Mouse (Mus musculus) kidney, embryonic 16.5 days (tissue): ENCODE results near the gene Lipe. TPM values are rescaled to one million over a fixed set of nuclear protein-coding genes. Genes with fewer than 3 reads are reported as not detected.
A peak's percentile ranks its signal among the peaks of the same experiment; 100 is the strongest.

ENCODE experiments used
- ATAC-seq: fragments of 200-750 bp; cut with Nextera tagmentation; 2 replicates; pipeline ENCODE4 v1.8.0; 2017; ENCODE audit warnings: moderate TSS enrichment; ENCODE audit not compliant: low FRiP score, low TSS enrichment
- H3K27ac ChIP-seq: fragments of 300-500 bp; sonication (generic); 2 replicates; pipeline ENCODE4 v1.5.1; 2014; ENCODE audit warnings: low read length
- H3K27me3 ChIP-seq: fragments of 300-500 bp; sonication (generic); 2 replicates; pipeline ENCODE4 v1.6.1; 2014; ENCODE audit warnings: low read length, control low read depth, mixed read lengths; ENCODE audit not compliant: insufficient read depth
- H3K36me3 ChIP-seq: fragments of 300-500 bp; sonication (generic); 2 replicates; pipeline ENCODE4 v1.6.1; 2014; ENCODE audit warnings: low read length, control low read depth, mixed read lengths; ENCODE audit not compliant: insufficient read depth
- H3K4me1 ChIP-seq: fragments of 300-500 bp; sonication (generic); 2 replicates; pipeline ENCODE4 v1.6.1; 2014; ENCODE audit warnings: low read length, control low read depth, mixed read lengths; ENCODE audit not compliant: insufficient read depth
- H3K4me2 ChIP-seq: fragments of 300-500 bp; sonication (generic); replicated peaks from 2 replicates; pipeline ENCODE4 v1.6.1; 2014; ENCODE audit warnings: low read depth, low read length
- H3K4me3 ChIP-seq: fragments of 300-500 bp; sonication (generic); 2 replicates; pipeline ENCODE4 v1.5.1; 2014; ENCODE audit warnings: mild to moderate bottlenecking, low read length
- H3K9ac ChIP-seq: fragments of 300-500 bp; sonication (generic); replicated peaks from 2 replicates; pipeline ENCODE4 v1.6.1; 2014; ENCODE audit warnings: low read length
- H3K9me3 ChIP-seq: fragments of 300-500 bp; sonication (generic); 2 replicates; pipeline ENCODE4 v1.6.1; 2016; ENCODE audit warnings: low read length, control low read depth
- WGBS: fragments of 180-500 bp; shearing (Covaris S2); extraction: QIAGEN DNeasy Blood & Tissue Kit; methylation state at CpG from one replicate; pipeline ENCODE4 v1.1.7; 2014; 5-methylcytosine and 5-hydroxymethylcytosine counted together
- polyA plus RNA-seq: library from polyadenylated mRNA; unstranded; fragments of >200 nt; fragmentation: Nextera tagmentation; extraction: Ambion mirVana; gene quantifications from 2 replicates; pipeline ENCODE4 v1.2.1, GENCODE M21; 2015

Lipe gene
- polyA plus RNA-seq, 1 experiment from 2014 or later, result 11.9 TPM

GRCm38 (mm10) chr7:25367632-25368293 lies 30.7 kb downstream of the Lipe start:
- H3K4me2 ChIP-seq, result peak overlapping the region; percentile 45
- H3K4me3 ChIP-seq, result no peak overlapping the region
- peak overlapping the region; percentile 35; the same call in 1 of the 2 replicates for H3K9ac ChIP-seq
- peaks cover 43% of the 10 kb centered on the region for H3K27me3 ChIP-seq
- peaks cover 9% of the 10 kb centered on the region for H3K4me1 ChIP-seq
- H3K27ac ChIP-seq, result no peak overlapping the region
- 2% methylated on average over 33 of the region's 33 CpGs for WGBS
- peaks cover 15% of the 10 kb centered on the region for H3K36me3 ChIP-seq
- peak; percentile 43; the same call in 1 of the 2 replicates for ATAC-seq
- H3K9me3 ChIP-seq, result no peaks in the 10 kb centered on the region

DNA sequence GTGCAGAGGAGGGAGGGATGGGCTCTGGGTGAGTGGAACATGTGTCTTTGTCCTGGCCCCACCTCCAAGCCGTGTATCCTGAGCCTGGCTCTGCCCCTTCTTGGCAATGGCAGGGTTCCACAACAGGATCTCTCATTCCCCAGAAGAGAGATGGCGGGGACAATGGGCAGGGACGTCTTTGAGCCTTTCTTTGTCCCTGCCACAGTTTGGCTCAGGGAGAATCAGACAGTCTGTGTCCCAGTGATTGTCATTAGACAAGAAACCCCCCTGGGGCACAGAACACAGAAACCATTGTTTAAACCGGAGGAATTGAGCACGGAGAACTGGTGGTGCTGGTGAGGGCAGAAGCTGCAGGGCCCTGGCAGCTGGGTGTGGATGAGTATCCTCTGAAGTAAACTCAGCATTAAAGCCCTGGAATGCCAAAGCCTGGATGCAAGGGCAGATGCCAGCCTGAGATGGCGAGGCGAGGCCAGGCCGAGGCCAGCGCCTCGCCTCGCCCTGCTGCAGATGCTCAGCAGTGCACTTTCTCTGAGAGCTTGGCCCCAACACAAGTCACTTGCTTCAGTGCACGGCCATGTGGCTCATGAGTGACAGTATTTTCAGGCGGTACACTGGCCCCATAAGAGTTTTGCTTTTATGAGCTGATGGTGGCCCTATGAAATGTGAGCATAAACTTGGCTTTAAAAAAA lies 32.4 kb downstream of the Lipe start:
- no peak overlapping the region for H3K9ac ChIP-seq
- H3K9me3 ChIP-seq, result no peaks in the 10 kb centered on the region
- ATAC-seq, result no peak
- H3K27ac ChIP-seq, result no peak overlapping the region
- peaks cover 9% of the 10 kb centered on the region for H3K4me1 ChIP-seq
- H3K4me2 ChIP-seq, result no peak overlapping the region
- 55% methylated on average over 13 of the region's 13 CpGs for WGBS
- H3K27me3 ChIP-seq, result peaks cover 43% of the 10 kb centered on the region
- no peak overlapping the region for H3K4me3 ChIP-seq
- peaks cover 23% of the 10 kb centered on the region for H3K36me3 ChIP-seq

DNA sequence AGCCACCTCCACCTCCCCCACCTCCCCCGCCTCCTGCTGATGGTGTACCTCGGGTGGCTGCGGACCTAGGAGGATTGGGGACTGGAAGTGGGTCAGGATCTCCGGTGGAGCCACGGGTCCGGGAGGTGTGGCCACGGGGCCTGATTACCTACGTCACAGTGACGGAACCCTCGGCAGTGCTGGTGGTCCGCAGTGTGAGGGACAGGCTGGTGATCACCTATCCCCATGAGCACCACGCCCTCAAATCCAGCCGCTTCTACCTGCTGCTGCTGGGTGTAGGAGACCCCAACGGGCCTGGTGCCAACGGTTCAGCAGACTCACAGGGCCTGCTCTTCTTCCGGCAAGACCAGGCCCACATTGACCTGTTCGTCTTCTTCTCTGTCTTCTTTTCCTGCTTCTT lies 34.9 kb downstream of the Lipe start:
- 93% methylated on average over 17 of the region's 17 CpGs for WGBS
- H3K27me3 ChIP-seq, result peaks cover 26% of the 10 kb centered on the region
- H3K4me2 ChIP-seq, result no peak overlapping the region
- no peaks in the 10 kb centered on the region for H3K9me3 ChIP-seq
- peaks cover 44% of the 10 kb centered on the region for H3K36me3 ChIP-seq
- no peak overlapping the region for H3K9ac ChIP-seq
- H3K4me3 ChIP-seq, result no peak overlapping the region
- H3K27ac ChIP-seq, result no peak overlapping the region
- ATAC-seq, result no peak
- peaks cover 4% of the 10 kb centered on the region for H3K4me1 ChIP-seq

DNA sequence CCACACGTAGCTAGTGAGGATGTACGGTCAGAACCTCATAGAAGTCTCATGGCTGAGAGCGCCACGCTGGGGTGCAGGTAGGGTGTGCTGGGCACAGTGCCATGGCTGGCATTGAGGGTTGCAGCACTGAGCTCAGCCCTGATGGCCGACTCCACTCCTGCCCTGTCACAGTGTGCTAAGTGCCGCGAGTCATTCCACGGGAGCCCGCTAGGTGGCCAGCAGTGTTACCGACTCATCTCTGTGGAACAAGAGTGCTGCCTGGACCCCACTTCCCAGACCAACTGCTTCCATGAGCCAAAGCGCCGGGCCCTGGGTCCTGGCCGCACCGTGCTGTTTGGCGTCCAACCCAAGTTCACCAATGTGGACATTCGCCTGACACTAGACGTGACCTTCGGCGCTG lies 35.4 kb downstream of the Lipe start:
- Histone ChIP-seq H3K9me3 (no peaks in the 10 kb centered on the region), H3K36me3 (peaks cover 47% of the 10 kb centered on the region), H3K27ac (no peak overlapping the region), H3K4me2 (no peak overlapping the region), H3K9ac (no peak overlapping the region), H3K4me1 (peaks cover 4% of the 10 kb centered on the region), H3K27me3 (peaks cover 21% of the 10 kb centered on the region), H3K4me3 (no peak overlapping the region)
- no peak for ATAC-seq
- 86% methylated on average over 19 of the region's 19 CpGs for WGBS

- Histone ChIP-seq H3K9me3 (no peaks in the 10 kb centered on the region), H3K27ac (no peak overlapping the region), H3K4me2 (no peak overlapping the region), H3K4me3 (no peak overlapping the region), H3K4me1 (no peaks in the 10 kb centered on the region), H3K27me3 (no peaks in the 10 kb centered on the region), H3K9ac (no peak overlapping the region), H3K36me3 (peaks cover 45% of the 10 kb centered on the region)
- 79% methylated on average over 19 of the region's 19 CpGs for WGBS
- ATAC-seq, result no peak; the same call in 1 of the 2 replicates
Measured at GRCm38 (mm10) chr7:25358721-25359206, 39.7 kb downstream of the Lipe start.

GRCm38 (mm10) chr7:25348861-25349260 lies 49.6 kb downstream of the Lipe start:
- no peak overlapping the region for H3K4me3 ChIP-seq
- WGBS, result 81% methylated on average over 8 of the region's 8 CpGs
- no peak overlapping the region for H3K9ac ChIP-seq
- H3K4me1 ChIP-seq, result no peaks in the 10 kb centered on the region
- H3K9me3 ChIP-seq, result peaks cover 10% of the 10 kb centered on the region
- no peak overlapping the region for H3K4me2 ChIP-seq
- H3K27ac ChIP-seq, result no peak overlapping the region
- H3K27me3 ChIP-seq, result no peaks in the 10 kb centered on the region
- no peak for ATAC-seq
- peaks cover 60% of the 10 kb centered on the region for H3K36me3 ChIP-seq

- Histone ChIP-seq H3K9me3 (no peaks in the 10 kb centered on the region), H3K4me3 (no peak overlapping the region), H3K4me2 (no peak overlapping the region), H3K27ac (no peak overlapping the region), H3K27me3 (no peaks in the 10 kb centered on the region), H3K4me1 (no peaks in the 10 kb centered on the region), H3K9ac (no peak overlapping the region), H3K36me3 (peaks cover 29% of the 10 kb centered on the region)
- no peak for ATAC-seq
- 84% methylated on average over 20 of the region's 20 CpGs for WGBS
Measured at GRCm38 (mm10) chr7:25341000-25341784, 57.3 kb downstream of the Lipe start.

- H3K27ac ChIP-seq, result no peak overlapping the region
- no peak overlapping the region for H3K4me2 ChIP-seq
- H3K9ac ChIP-seq, result no peak overlapping the region
- no peaks in the 10 kb centered on the region for H3K27me3 ChIP-seq
- H3K4me1 ChIP-seq, result no peaks in the 10 kb centered on the region
- peaks cover 37% of the 10 kb centered on the region for H3K36me3 ChIP-seq
- no peak overlapping the region for H3K4me3 ChIP-seq
- WGBS, result 89% methylated on average over 9 of the region's 9 CpGs
- ATAC-seq, result no peak
- no peaks in the 10 kb centered on the region for H3K9me3 ChIP-seq
Measured at GRCm38 (mm10) chr7:25339329-25339728, 59.2 kb downstream of the Lipe start.

- Histone ChIP-seq H3K27me3 (no peaks in the 10 kb centered on the region), H3K4me1 (peaks cover 10% of the 10 kb centered on the region; the same call in 1 of the 2 replicates), H3K4me3 (no peak overlapping the region), H3K9me3 (no peaks in the 10 kb centered on the region), H3K4me2 (no peak overlapping the region), H3K9ac (no peak overlapping the region), H3K27ac (no peak overlapping the region), H3K36me3 (peaks cover 44% of the 10 kb centered on the region)
- ATAC-seq, result peak; percentile 55; the same call in 1 of the 2 replicates
- WGBS, result 83% methylated on average over 12 of the region's 12 CpGs
Measured at GRCm38 (mm10) chr7:25334472-25334871, 64.0 kb downstream of the Lipe start.
